Mouse (Mus musculus) urinary bladder, postnatal 36 days (tissue): Measurements from ENCODE around the gene Gm10320.

Experiments
- DNase-seq, 2 experiments: peaks; one replicate each; pipeline ENCODE4 v3.0.0; 2022; ENCODE audit warnings: low spot score in 2 of 2, mixed read lengths in 1 of 2

Gm10320 gene

DNA sequence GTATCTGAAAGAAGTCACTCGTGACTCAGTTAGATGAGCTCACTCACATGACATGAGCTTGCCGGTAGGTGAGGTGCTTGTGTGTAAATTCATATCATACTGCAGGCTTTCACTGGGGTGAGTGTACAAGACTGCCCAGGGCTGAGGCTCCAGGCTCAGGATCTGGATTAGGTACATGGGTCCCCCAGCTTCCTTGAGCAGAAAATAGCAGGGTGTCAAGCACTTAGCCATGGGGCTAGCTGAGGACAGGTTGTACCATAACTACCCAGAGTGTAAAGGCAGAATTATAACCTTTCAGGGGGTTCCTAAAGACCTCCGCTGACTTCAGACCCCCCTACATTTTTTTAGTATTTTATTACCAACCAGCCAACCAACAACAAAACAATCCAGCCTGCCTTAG, at the start of gene Gm10320:
TSS of gene Gm10320 (minus strand) at position 93 of the 400 bp plus-strand sequence.
- DNase-seq, result no peak

DNA sequence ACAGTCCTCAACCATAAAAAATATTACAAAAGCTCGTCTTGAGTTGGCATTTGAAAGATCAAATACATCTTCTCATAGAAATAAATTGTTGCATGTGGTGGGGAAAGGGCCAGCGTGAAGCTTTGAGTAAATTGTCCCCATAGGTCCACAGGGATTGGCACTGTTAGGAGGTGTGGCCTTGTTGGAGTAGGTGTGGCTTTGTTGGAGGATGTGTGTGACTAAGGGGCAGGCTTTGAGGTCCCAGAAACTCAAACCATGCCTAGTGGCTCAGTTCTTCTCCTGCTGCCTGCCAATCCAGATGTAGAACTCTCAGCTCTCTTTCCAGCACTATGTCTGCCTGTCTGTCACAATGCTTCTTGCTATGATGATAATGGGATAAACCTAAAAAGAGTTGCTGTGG, 49.8 kb upstream of the Gm10320 start:
- no peak for DNase-seq

DNA sequence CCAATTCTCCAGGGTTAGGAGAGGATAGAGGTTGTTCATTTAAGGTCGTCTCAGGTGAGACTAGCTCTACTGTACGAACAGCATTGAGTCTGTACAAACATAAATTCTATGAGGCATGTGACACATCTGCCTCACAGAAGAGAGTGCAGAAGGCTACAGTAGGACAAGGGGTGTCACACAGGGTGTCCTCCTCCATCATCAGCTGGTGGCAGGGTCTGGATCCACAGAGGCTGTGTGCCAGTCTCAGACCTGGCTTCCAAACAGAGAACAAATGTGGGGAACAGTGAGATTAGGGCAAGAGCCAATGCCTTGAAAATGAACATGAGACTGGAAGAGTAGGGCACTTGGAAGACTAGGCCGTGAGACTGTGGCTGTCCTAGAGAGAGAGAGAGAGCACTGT, 48.4 kb upstream of the Gm10320 start:
- DNase-seq, result no peak

- DNase-seq, result no peak
These were observed 47.5 kb upstream of the Gm10320 start for GRCm38 (mm10) chr13:98539311-98539710.

GRCm38 (mm10) chr13:98538587-98538986, 46.8 kb upstream of the Gm10320 start:
- no peak for DNase-seq

DNA sequence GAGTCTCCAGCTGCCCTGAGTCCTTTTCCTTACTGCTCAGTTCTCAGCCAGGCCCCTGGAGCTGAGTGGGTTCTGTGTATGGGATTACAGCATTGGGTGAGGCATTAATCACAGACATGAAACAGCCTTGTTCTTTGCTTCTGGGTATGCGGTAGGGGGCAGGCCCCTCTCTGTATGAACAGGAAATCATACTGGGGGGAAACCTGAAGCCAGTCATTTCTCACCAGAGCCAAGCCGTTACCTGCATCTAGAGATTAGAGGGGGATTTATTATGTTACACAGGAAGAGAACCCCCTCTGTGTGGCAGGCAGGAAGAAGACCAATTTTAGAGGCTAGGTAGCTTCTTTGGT, 43.1 kb upstream of the Gm10320 start:
- DNase-seq, result no peak

DNA sequence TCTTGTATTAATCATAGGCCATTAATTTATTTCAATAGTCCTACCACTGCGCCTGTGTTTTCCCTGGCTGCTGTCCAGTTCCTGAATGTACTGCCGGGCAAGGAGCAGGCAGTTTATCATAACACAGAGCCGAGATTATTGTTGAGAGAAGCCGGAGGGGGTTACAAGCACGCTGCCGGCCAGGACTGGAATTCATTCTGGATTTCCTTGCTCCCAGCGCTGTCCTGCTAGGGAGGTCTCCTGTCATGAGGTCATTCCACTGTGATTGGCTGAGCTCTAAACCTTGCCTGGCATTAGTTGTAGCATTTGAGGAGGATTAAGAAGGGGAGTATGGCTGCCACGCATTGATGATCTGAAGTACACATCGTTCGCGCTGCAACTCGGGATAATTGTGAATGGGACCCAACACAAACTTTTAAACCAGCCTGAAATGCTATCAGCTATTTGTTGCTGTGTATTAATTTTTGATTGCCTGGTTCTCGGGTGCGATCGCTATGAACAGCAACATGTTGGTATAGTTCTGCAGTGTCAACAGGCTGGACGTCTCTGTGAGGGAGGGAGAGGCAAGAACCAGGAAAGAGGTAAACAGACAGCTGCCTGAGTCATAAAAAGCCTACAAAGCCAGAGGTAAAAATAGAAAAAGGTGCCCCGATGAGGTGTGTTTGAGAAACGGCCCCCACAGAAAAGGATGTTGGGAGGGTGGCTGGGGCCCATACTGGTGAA, 42.5 kb upstream of the Gm10320 start:
- peak; percentile 52 to 59 for DNase-seq

DNA sequence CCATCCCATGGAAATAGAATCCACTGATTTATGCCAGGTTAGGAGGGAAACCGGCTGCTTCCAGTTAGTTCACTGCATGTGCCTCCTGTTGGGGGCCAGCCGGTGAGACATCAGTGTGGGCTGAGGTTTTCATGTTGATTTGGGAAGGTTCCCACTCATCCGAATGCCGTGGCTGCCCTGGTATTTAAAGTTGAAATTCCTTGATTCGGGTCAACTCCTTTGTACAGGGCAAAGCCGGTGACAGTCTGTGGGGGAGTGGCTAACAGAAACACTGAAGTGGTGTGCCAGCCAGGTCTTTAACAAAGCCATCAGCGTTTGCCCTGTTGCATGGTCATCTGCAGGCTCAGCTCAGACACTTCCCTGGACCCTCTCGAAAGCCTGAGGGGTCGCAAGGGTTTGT, 41.6 kb upstream of the Gm10320 start:
- DNase-seq, result no peak

DNA sequence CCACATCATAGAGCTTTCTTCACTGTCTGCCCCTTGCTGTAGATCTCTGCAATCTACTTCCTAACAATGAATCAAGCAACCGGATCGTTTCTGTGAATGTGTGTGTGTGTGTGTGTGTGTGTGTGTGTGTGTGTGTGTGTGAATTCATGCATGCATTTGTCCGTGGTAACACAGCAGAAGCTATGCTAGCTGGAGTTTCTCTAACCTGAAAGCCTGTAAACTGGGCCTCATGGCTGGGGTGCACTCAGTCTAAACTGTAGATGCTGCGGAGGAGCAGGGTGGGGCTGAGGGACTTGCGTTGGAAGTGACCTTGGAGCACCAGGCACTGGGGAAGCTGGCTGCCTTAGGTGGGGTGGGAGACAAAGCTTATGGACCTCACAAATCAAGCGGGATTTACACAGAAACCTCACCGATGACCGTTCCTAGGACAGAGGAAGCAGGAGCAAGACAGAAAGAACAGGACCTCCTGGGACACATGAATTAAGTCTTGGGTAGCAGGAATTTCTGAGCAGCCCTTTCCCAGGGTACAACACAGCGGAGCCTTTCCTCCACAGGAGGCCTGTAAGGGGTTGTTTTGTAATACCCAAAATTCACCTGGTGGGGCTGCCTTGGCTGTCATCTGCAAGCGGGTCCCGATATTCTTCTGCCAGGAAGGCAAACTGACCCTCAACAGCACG, 41.0 kb upstream of the Gm10320 start:
- no peak for DNase-seq

GRCm38 (mm10) chr13:98531976-98532375, 40.2 kb upstream of the Gm10320 start:
- no peak for DNase-seq

- DNase-seq, result no peak
These were observed 39.5 kb upstream of the Gm10320 start for GRCm38 (mm10) chr13:98531306-98531705.

DNA sequence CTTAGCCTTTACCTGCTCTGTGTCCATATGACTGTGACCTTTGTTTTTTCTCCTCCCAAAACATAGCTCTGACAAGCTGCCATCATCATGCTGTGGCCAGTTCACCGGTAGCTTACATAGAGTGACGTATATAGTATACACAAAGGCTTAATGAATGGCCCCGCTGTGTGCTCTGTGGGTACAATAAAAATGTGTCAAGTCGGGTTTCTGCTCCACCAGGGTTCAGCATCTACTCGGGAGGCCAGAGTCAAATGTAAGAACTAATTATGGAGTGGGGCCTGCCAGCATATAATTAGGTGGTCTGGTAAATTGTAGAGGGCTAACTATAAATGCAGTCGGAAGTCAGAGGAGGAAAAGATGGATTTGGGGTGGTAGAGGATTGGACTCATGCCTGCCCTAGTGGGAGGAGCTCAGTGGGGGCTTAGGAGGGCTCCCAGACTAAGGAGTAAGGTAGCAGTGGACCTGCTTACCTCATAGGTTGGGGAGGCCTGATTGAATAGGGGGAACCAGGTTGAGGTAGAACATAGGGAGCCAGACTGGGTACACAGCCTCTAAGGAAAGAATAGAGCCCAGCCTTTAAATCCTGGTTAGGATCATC, 32.0 kb upstream of the Gm10320 start:
- no peak for DNase-seq

- DNase-seq, result no peak
These were observed 26.5 kb upstream of the Gm10320 start for GRCm38 (mm10) chr13:98518341-98518740.

GRCm38 (mm10) chr13:98517666-98518065, 25.9 kb upstream of the Gm10320 start:
- DNase-seq, result no peak

- no peak for DNase-seq
These were observed 25.2 kb upstream of the Gm10320 start for GRCm38 (mm10) chr13:98516985-98517384.

GRCm38 (mm10) chr13:98512066-98512465, 20.3 kb upstream of the Gm10320 start:
- DNase-seq, result no peak

DNA sequence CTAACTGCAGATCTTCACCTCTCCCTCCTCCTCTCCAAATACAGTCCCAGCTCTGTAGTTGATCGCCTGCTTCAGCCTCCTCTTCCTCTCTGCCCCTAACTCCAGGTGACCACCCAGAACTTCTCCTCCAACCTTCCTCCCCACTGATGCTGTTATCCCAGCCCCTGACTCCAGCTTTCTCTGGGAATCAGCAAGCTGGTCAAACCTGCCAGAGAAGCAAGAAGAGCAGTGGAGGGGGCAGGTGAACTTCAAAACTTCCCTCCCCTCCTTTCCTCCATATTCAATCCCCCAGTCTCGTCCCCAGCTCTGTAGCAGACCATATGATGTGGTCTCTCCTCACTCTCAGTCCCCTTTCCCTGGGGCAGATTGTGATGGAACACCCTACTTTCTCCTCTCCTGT, 15.9 kb upstream of the Gm10320 start:
- no peak for DNase-seq

DNA sequence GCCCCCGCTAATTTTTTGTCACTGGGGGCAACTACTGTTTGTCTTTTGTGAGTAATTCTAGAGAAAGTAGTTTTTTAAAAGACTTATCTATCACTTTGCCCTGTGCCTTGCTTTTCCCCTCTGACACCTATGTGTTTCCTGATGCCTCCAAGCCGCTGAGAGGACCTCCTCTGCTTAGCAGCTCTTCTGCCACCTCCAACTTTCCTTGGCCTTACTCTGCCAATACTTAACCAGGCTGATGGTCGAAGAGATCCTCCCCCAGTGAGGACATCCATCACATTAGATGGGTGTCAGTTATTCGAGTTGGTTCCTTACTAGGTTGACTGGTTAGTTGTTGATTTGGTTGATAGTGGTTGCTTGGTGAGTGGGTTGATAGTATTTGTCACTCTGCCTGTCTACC, 14.7 kb upstream of the Gm10320 start:
- no peak for DNase-seq

DNA sequence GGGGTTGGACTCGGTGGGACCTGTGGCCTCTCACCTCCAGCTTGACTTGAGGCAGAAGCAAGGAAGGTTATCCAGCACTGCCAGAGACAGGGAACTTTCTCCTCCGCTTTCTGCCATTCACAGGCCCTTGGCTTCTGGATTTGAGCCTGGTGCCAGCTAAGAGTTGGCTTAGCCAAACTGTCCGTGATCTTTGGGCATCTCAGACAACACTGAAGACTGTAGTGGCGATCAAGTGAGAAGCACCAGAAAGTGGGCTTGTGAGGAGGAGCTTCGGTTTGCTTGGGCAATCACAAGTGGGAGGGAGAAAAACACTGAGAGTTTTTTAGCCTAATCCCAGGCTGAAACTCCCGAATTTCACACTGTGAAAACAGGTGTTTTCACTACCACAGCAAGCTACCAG, 14.2 kb upstream of the Gm10320 start:
- no peak for DNase-seq

DNA sequence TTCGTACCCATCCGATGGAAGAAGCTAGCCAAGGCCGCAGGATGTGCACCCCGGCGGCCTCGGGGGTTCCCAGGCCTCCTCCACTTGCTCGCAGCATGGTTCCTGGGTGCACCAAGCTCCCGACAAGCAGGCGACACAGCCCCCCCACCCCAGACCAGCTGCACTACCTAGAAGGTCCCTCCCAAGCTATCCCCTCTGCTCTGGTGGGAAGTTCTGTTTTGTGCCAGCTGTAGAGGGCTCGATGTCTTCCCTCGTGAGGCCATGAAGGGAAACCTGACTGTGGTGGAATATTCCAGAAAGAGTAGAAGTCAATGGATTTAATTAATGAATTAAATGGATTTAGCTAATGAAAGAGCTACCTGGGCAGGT, 13.7 kb upstream of the Gm10320 start:
- DNase-seq, result no peak

GRCm38 (mm10) chr13:98504661-98505488, 13.1 kb upstream of the Gm10320 start:
- no peak for DNase-seq

- no peak for DNase-seq
These were observed 12.4 kb upstream of the Gm10320 start for GRCm38 (mm10) chr13:98504181-98504660.
